Mouse (Mus musculus) neural tube, embryonic 12.5 days (tissue): ENCODE results near the gene Ric1. TPM values are rescaled to one million over a fixed set of nuclear protein-coding genes. Genes with fewer than 3 reads are reported as not detected.

ENCODE experiments used
- ATAC-seq: fragments of 200-750 bp; cut with Nextera tagmentation; 2 replicates; pipeline ENCODE4 v1.8.0; 2017; ENCODE audit warnings: low read depth, mild to moderate bottlenecking, moderate TSS enrichment, moderate library complexity; ENCODE audit not compliant: low FRiP score
- H3K27ac ChIP-seq: fragments of 300-500 bp; sonication (generic); 2 replicates; pipeline ENCODE4 v1.5.1; 2016
- H3K27me3 ChIP-seq: fragments of 300-500 bp; sonication (generic); replicated peaks from 2 replicates; pipeline ENCODE4 v1.6.1; 2016; ENCODE audit warnings: mild to moderate bottlenecking
- H3K36me3 ChIP-seq: fragments of 300-500 bp; sonication (generic); 2 replicates; pipeline ENCODE4 v1.6.1; 2016; ENCODE audit warnings: mild to moderate bottlenecking
- H3K4me1 ChIP-seq: fragments of 300-500 bp; sonication (generic); 2 replicates; pipeline ENCODE4 v1.6.1; 2016
- H3K4me2 ChIP-seq: fragments of 300-500 bp; sonication (generic); replicated peaks from 2 replicates; pipeline ENCODE4 v1.6.1; 2016; ENCODE audit warnings: mild to moderate bottlenecking
- H3K4me3 ChIP-seq: fragments of 300-500 bp; sonication (generic); 2 replicates; pipeline ENCODE4 v1.5.1; 2016
- H3K9ac ChIP-seq: fragments of 300-500 bp; sonication (generic); 2 replicates; pipeline ENCODE4 v1.6.1; 2016; ENCODE audit warnings: mild to moderate bottlenecking
- H3K9me3 ChIP-seq: fragments of 300-500 bp; sonication (generic); 2 replicates; pipeline ENCODE4 v1.6.1; 2016; ENCODE audit warnings: mild to moderate bottlenecking
- WGBS: fragments of 180-500 bp; shearing (Covaris S2); methylation state at CpG from one replicate; pipeline ENCODE4 v1.1.7; 2016; 5-methylcytosine and 5-hydroxymethylcytosine counted together
- polyA plus RNA-seq: library from polyadenylated mRNA; unstranded; fragments of >200 nt; fragmentation: Nextera tagmentation; extraction: Ambion mirVana; gene quantifications from 2 replicates; pipeline ENCODE4 v1.2.1, GENCODE M21; 2016

Gene Ric1
- polyA plus RNA-seq: 15.1 and 15.6 TPM in 2 replicates

- peak; percentile 95 for ATAC-seq
- Histone ChIP-seq H3K27ac (peak within 1 kb of the TSS; percentile 90), H3K9ac (peak within 1 kb of the TSS; percentile 94), H3K27me3 (no peaks in the 10 kb centered on the region), H3K9me3 (no peaks in the 10 kb centered on the region), H3K4me2 (peak within 1 kb of the TSS; percentile 78), H3K4me1 (peaks cover 7% of the 10 kb centered on the region), H3K4me3 (peak within 1 kb of the TSS; percentile 92), H3K36me3 (no peaks in the 10 kb centered on the region)
- under 1% methylated on average over 80 of the region's 80 CpGs for WGBS
These were observed at the start of gene Ric1 for GRCm38 (mm10) chr19:29521637-29522435. Gene Ric1 (plus strand): TSS chr19:29522282.

DNA sequence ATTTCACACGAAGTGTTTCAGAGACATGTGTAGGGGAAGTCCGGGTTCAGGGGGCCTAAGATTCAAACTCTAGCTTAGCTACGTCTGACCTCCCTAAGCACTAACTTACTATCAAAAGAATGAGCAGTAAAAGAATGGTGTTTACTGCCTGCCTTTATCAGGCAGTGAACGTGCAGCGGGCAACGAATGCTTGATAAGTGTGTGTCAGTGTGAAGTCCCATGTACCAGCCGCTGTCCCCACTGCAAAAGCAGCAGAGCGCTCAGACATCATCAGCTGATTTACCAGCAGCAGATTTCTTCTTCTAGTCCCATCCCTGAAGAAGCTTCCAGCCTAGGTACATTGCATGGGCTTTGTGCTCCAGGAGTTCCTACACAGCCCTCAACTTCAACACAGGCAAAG is 49.7 kb upstream of the Ric1 start:
- Histone ChIP-seq H3K36me3 (no peaks in the 10 kb centered on the region), H3K4me2 (no peak overlapping the region), H3K9ac (no peak overlapping the region), H3K4me3 (no peak overlapping the region), H3K4me1 (0 out of 2 replicates have a peak, but pooled peaks cover 5% of the 10 kb centered on the region), H3K9me3 (no peaks in the 10 kb centered on the region), H3K27me3 (no peaks in the 10 kb centered on the region), H3K27ac (no peak overlapping the region)
- ATAC-seq: no peak
- WGBS: 78% methylated on average over 8 of the region's 8 CpGs

DNA sequence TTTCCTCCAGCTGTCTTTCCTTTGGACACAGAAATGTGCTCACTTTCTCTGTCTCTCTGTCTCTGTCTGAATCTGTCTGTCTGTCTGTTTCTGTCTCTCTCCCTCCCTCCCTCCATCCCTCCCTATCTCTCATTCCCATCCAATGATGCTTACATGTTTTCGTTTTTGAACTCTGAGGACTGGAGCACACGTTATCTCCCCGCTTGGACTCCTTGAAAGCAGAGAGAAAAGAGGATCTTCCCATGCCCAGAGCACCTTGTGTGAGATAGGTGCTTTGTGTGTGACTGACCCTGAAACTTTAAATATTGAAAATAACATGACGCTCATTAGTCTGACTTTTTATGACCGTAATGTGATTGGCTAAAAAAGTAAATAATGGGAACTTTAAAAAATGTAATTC is 49.1 kb upstream of the Ric1 start:
- H3K4me2 ChIP-seq: no peak overlapping the region
- H3K9ac ChIP-seq: no peak overlapping the region
- H3K27ac ChIP-seq: no peak overlapping the region
- H3K9me3 ChIP-seq: no peaks in the 10 kb centered on the region
- H3K4me3 ChIP-seq: no peak overlapping the region
- no peaks in the 10 kb centered on the region for H3K27me3 ChIP-seq
- no peak for ATAC-seq
- H3K36me3 ChIP-seq: no peaks in the 10 kb centered on the region
- WGBS: 94% methylated on average over 5 of the region's 5 CpGs
- 0 out of 2 replicates have a peak, but pooled peaks cover 5% of the 10 kb centered on the region for H3K4me1 ChIP-seq

DNA sequence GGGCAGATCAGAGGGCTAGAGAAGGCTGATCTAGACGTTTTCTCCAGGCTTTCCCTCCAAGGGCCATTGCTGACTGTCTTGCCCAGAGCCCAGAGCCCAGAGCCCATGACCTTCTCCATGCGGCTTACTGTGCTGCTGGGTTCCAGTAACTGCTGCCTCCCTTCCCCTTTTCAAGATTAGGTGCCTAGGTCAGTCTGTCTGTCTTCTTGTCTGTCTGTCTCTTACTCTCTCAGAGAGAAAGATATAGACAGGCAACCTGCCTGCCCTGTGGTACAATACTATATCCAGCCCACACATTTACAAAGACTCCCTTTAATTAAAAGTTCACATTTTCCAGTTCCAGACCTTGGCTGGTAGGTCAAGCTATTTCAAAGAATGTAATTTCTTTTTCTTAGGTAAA is 47.3 kb upstream of the Ric1 start:
- Histone ChIP-seq H3K4me1 (0 out of 2 replicates have a peak, but pooled peaks cover 5% of the 10 kb centered on the region), H3K9ac (no peak overlapping the region), H3K4me3 (no peak overlapping the region), H3K27ac (no peak overlapping the region), H3K36me3 (no peaks in the 10 kb centered on the region), H3K27me3 (no peaks in the 10 kb centered on the region), H3K9me3 (no peaks in the 10 kb centered on the region), H3K4me2 (no peak overlapping the region)
- no peak for ATAC-seq
- 65% methylated on average over 2 of the region's 2 CpGs for WGBS

- Histone ChIP-seq H3K4me1 (0 out of 2 replicates have a peak, but pooled peaks cover 5% of the 10 kb centered on the region), H3K9me3 (no peaks in the 10 kb centered on the region), H3K4me2 (no peak overlapping the region), H3K27ac (no peak overlapping the region), H3K9ac (no peak overlapping the region), H3K36me3 (no peaks in the 10 kb centered on the region), H3K27me3 (no peaks in the 10 kb centered on the region), H3K4me3 (no peak overlapping the region)
- ATAC-seq: no peak
- WGBS: 83% methylated on average over 4 of the region's 4 CpGs
These were observed 46.9 kb upstream of the Ric1 start for GRCm38 (mm10) chr19:29475210-29475620.

GRCm38 (mm10) chr19:29478598-29478997 is 43.5 kb upstream of the Ric1 start:
- H3K4me1 ChIP-seq: no peaks in the 10 kb centered on the region
- no peaks in the 10 kb centered on the region for H3K36me3 ChIP-seq
- H3K27me3 ChIP-seq: no peaks in the 10 kb centered on the region
- no peak overlapping the region for H3K4me3 ChIP-seq
- H3K9me3 ChIP-seq: no peaks in the 10 kb centered on the region
- H3K4me2 ChIP-seq: no peak overlapping the region
- H3K9ac ChIP-seq: no peak overlapping the region
- no peak overlapping the region for H3K27ac ChIP-seq
- ATAC-seq: no peak
- 34% methylated on average over 4 of the region's 4 CpGs for WGBS

GRCm38 (mm10) chr19:29481578-29481977 is 40.5 kb upstream of the Ric1 start:
- Histone ChIP-seq H3K27ac (no peak overlapping the region), H3K27me3 (no peaks in the 10 kb centered on the region), H3K9me3 (no peaks in the 10 kb centered on the region), H3K36me3 (no peaks in the 10 kb centered on the region), H3K9ac (no peak overlapping the region), H3K4me1 (no peaks in the 10 kb centered on the region), H3K4me3 (no peak overlapping the region), H3K4me2 (no peak overlapping the region)
- 64% methylated on average over 6 of the region's 6 CpGs for WGBS
- ATAC-seq: no peak

- H3K4me1 ChIP-seq: no peaks in the 10 kb centered on the region
- H3K27me3 ChIP-seq: no peaks in the 10 kb centered on the region
- H3K4me3 ChIP-seq: no peak overlapping the region
- WGBS: 74% methylated on average over 5 of the region's 5 CpGs
- no peaks in the 10 kb centered on the region for H3K36me3 ChIP-seq
- no peak overlapping the region for H3K27ac ChIP-seq
- H3K9ac ChIP-seq: no peak overlapping the region
- no peak for ATAC-seq
- no peak overlapping the region for H3K4me2 ChIP-seq
- no peaks in the 10 kb centered on the region for H3K9me3 ChIP-seq
These were observed 39.9 kb upstream of the Ric1 start for GRCm38 (mm10) chr19:29482148-29482547.

GRCm38 (mm10) chr19:29482637-29483036 is 39.4 kb upstream of the Ric1 start:
- no peak overlapping the region for H3K9ac ChIP-seq
- no peak overlapping the region for H3K4me2 ChIP-seq
- H3K36me3 ChIP-seq: no peaks in the 10 kb centered on the region
- no peak for ATAC-seq
- H3K4me3 ChIP-seq: no peak overlapping the region
- no peaks in the 10 kb centered on the region for H3K9me3 ChIP-seq
- no peaks in the 10 kb centered on the region for H3K4me1 ChIP-seq
- WGBS: 75% methylated on average over 3 of the region's 3 CpGs
- no peaks in the 10 kb centered on the region for H3K27me3 ChIP-seq
- H3K27ac ChIP-seq: no peak overlapping the region

- Histone ChIP-seq H3K9me3 (no peaks in the 10 kb centered on the region), H3K4me2 (no peak overlapping the region), H3K36me3 (no peaks in the 10 kb centered on the region), H3K27me3 (no peaks in the 10 kb centered on the region), H3K4me1 (no peaks in the 10 kb centered on the region), H3K4me3 (no peak overlapping the region), H3K27ac (no peak overlapping the region), H3K9ac (no peak overlapping the region)
- 76% methylated on average over 2 of the region's 2 CpGs for WGBS
- no peak for ATAC-seq
These were observed 38.7 kb upstream of the Ric1 start for GRCm38 (mm10) chr19:29483386-29483785.

GRCm38 (mm10) chr19:29484537-29484936 is 37.5 kb upstream of the Ric1 start:
- H3K9ac ChIP-seq: no peak overlapping the region
- no peak for ATAC-seq
- H3K27me3 ChIP-seq: no peaks in the 10 kb centered on the region
- H3K4me3 ChIP-seq: no peak overlapping the region
- H3K27ac ChIP-seq: no peak overlapping the region
- H3K4me2 ChIP-seq: no peak overlapping the region
- no peaks in the 10 kb centered on the region for H3K4me1 ChIP-seq
- 80% methylated on average over 2 of the region's 2 CpGs for WGBS
- H3K9me3 ChIP-seq: no peaks in the 10 kb centered on the region
- no peaks in the 10 kb centered on the region for H3K36me3 ChIP-seq

GRCm38 (mm10) chr19:29485257-29485948 is 36.7 kb upstream of the Ric1 start:
- no peak overlapping the region for H3K4me3 ChIP-seq
- ATAC-seq: no peak
- no peaks in the 10 kb centered on the region for H3K36me3 ChIP-seq
- WGBS: 92% methylated on average over 3 of the region's 3 CpGs
- no peak overlapping the region for H3K4me2 ChIP-seq
- H3K4me1 ChIP-seq: no peaks in the 10 kb centered on the region
- H3K27ac ChIP-seq: no peak overlapping the region
- H3K27me3 ChIP-seq: no peaks in the 10 kb centered on the region
- H3K9me3 ChIP-seq: no peaks in the 10 kb centered on the region
- H3K9ac ChIP-seq: no peak overlapping the region
